Mouse (Mus musculus) heart, embryonic 13.5 days (tissue): Measurements from ENCODE around the gene Olfr186. TPM values are rescaled to one million over a fixed set of nuclear protein-coding genes. Genes with fewer than 3 reads are reported as not detected.
"Not testable (repeated sequence)": the region's sequence is repeated elsewhere in the genome, so short reads cannot be mapped to it uniquely, and the experiment has no call there.

ENCODE experiments used
- ATAC-seq: fragments of 200-750 bp; cut with Nextera tagmentation; 2 replicates; pipeline ENCODE4 v1.8.0; 2017; ENCODE audit warnings: moderate TSS enrichment; ENCODE audit not compliant: insufficient number of reproducible peaks, low FRiP score, low TSS enrichment; ENCODE audit errors: extremely low read depth
- H3K27ac ChIP-seq: fragments of 300-500 bp; sonication (generic); replicated peaks from 2 replicates; pipeline ENCODE4 v1.5.1; 2015; ENCODE audit warnings: moderate library complexity, mild to moderate bottlenecking, inconsistent platforms
- H3K27me3 ChIP-seq: fragments of 300-500 bp; sonication (generic); replicated peaks from 2 replicates; pipeline ENCODE4 v1.6.1; 2015; ENCODE audit warnings: mild to moderate bottlenecking, inconsistent platforms
- H3K36me3 ChIP-seq: fragments of 300-500 bp; sonication (generic); 2 replicates; pipeline ENCODE4 v1.6.1; 2015; ENCODE audit warnings: mild to moderate bottlenecking, inconsistent platforms
- H3K4me1 ChIP-seq: fragments of 300-500 bp; sonication (generic); 2 replicates; pipeline ENCODE4 v1.6.1; 2015; ENCODE audit warnings: inconsistent platforms
- H3K4me2 ChIP-seq: fragments of 300-500 bp; sonication (generic); 2 replicates; pipeline ENCODE4 v1.6.1; 2015; ENCODE audit warnings: inconsistent platforms, mild to moderate bottlenecking, moderate library complexity
- H3K4me3 ChIP-seq: fragments of 300-500 bp; sonication (generic); 2 replicates; pipeline ENCODE4 v1.5.1; 2015; ENCODE audit warnings: moderate library complexity, mild to moderate bottlenecking, inconsistent platforms
- H3K9ac ChIP-seq: fragments of 300-500 bp; sonication (generic); 2 replicates; pipeline ENCODE4 v1.6.1; 2015; ENCODE audit warnings: inconsistent platforms, mild to moderate bottlenecking, moderate library complexity
- H3K9me3 ChIP-seq: fragments of 300-500 bp; sonication (generic); 2 replicates; pipeline ENCODE4 v1.6.1; 2016; ENCODE audit warnings: inconsistent platforms
- WGBS: fragments of 180-500 bp; shearing (Covaris S2); methylation state at CpG from one replicate; pipeline ENCODE4 v1.1.7; 2015; ENCODE audit warnings: mixed read lengths; 5-methylcytosine and 5-hydroxymethylcytosine counted together
- polyA plus RNA-seq: library from polyadenylated mRNA; unstranded; fragments of >200 nt; fragmentation: Nextera tagmentation; extraction: Ambion mirVana; gene quantifications from 2 replicates; pipeline ENCODE4 v1.2.1, GENCODE M21; 2015

Olfr186 gene
- not detected in 2 replicates for polyA plus RNA-seq

DNA sequence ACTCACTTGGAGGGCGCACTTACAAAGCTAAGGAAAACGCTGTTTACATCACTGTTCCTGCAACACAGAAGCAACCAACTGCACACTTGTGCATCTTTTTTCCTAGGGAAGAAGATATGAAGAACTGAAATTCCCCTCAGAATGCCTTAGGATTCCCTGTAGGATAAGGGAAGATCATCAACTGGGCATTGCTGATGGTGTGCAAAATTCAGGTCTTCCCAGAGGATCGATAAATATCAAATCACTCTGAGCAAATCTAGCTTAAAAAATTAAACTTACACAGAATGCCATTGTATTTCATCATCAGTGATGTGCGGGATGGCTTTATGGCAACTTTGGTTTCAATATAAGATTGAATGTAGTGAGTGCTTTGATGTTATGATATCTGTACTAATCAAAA is at the start of gene Olfr186:
Gene Olfr186, minus strand, starts transcription at position 101 of the 400 bp plus-strand sequence.
- Histone ChIP-seq H3K9ac (no peak within 1 kb of the TSS), H3K9me3 (no peaks in the 10 kb centered on the region), H3K36me3 (no peaks in the 10 kb centered on the region), H3K27ac (no peak within 1 kb of the TSS), H3K4me1 (no peaks in the 10 kb centered on the region), H3K4me2 (no peak within 1 kb of the TSS), H3K27me3 (no peaks in the 10 kb centered on the region), H3K4me3 (no peak within 1 kb of the TSS)
- 81% methylated on average over 4 of the region's 4 CpGs for WGBS
- no peak for ATAC-seq

DNA sequence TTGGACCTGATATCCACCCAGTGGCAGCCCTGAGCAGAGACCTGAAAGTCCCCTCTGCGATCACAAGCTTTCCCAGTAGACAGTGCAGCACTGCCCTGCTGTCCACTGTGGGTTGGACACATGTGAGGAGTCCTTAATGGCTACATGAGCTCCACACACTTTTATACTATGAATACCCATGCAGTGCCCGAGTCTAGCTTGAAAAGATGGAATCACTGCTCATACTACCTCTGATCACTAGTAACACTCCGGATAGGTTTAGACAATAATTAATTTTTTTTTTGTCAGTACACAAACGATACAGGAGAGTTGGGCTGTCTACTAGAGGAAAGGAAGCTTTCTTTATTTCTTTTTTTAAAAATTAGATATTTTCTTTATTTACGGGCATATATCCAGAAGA is 47.8 kb upstream of the Olfr186 start, which contains the start of gene Olfr190:
Gene Olfr190, minus strand, starts transcription at position 101 of the 400 bp plus-strand sequence.
- Histone ChIP-seq H3K27me3 (no peaks in the 10 kb centered on the region), H3K27ac (no peak within 1 kb of the TSS), H3K4me2 (no peak within 1 kb of the TSS), H3K36me3 (no peaks in the 10 kb centered on the region), H3K9me3 (no peaks in the 10 kb centered on the region), H3K9ac (no peak within 1 kb of the TSS), H3K4me1 (no peaks in the 10 kb centered on the region), H3K4me3 (no peak within 1 kb of the TSS)
- 72% methylated on average over 5 of the region's 5 CpGs for WGBS
- ATAC-seq, result no peak

DNA sequence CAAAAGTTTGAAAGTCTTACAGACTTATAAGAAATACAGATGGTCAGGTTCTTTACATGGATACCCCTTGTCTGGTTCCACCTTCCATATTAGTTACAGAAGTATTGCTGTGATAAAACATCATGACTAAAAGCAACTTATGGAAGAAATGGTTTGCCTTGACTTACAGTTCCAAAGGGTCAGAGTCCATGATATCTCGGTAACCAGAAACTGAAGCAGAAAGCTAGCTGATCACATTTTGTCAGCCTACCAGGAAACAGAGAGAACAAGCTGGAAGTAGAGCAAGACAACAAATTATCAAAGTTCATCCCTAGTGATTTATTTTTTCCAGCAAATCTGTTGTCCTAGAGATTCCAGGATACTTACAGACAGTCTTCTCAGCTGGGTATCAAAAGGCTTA is 43.4 kb upstream of the Olfr186 start:
- no peak overlapping the region for H3K4me2 ChIP-seq
- no peak overlapping the region for H3K27ac ChIP-seq
- H3K4me1 ChIP-seq, result peaks cover 5% of the 10 kb centered on the region
- no peak overlapping the region for H3K9ac ChIP-seq
- H3K9me3 ChIP-seq, result no peaks in the 10 kb centered on the region
- no peak for ATAC-seq
- no peaks in the 10 kb centered on the region for H3K36me3 ChIP-seq
- 81% methylated on average over 1 of the region's 1 CpGs for WGBS
- no peak overlapping the region for H3K4me3 ChIP-seq
- H3K27me3 ChIP-seq, result no peaks in the 10 kb centered on the region

DNA sequence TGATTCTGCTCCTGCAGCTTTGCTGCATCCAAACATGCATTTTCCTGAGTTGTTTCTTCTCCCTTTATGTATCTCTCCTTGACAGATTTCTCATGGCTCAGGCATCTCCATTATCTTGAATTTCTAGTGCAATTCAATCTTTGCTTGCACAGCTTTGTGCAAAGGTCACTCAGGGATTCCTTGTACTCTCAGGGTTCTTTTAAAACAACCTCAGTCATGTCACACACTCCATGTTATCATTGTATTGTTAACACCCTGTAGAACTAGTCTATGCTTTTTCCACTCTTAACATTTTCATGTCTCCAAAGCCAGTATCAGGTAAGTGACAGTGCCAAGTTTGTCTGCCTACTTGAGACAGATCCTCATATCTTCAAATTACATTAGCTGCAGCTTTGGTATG is 41.7 kb upstream of the Olfr186 start:
- Histone ChIP-seq H3K4me2 (no peak overlapping the region), H3K9me3 (no peaks in the 10 kb centered on the region), H3K4me1 (peaks cover 5% of the 10 kb centered on the region), H3K9ac (no peak overlapping the region), H3K36me3 (no peaks in the 10 kb centered on the region), H3K27ac (no peak overlapping the region), H3K27me3 (no peaks in the 10 kb centered on the region), H3K4me3 (no peak overlapping the region)
- no peak for ATAC-seq

DNA sequence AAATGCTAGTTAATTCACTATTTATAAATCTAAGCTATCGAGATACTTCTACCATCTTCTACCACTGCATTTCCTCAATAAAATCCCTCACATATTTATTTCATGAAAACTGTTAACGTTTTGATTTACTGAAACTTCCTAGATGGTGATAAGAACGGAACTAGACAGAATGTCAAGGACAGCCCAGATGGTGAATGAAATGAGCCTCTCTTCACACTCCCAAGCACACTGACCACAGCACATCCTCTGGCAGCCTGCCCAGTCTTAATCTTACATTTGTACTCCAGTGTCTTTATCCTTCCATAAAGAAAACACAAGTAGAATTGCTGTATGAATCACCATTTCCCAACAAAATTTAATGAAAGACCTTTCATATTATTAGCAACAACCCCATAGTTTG is 32.3 kb upstream of the Olfr186 start:
- H3K4me3 ChIP-seq, H3K36me3 ChIP-seq, H3K4me2 ChIP-seq, ATAC-seq, H3K9me3 ChIP-seq, H3K4me1 ChIP-seq, H3K27me3 ChIP-seq, H3K9ac ChIP-seq, H3K27ac ChIP-seq: not testable (repeated sequence)
- WGBS, result 33% methylated on average over 3 of the region's 3 CpGs

DNA sequence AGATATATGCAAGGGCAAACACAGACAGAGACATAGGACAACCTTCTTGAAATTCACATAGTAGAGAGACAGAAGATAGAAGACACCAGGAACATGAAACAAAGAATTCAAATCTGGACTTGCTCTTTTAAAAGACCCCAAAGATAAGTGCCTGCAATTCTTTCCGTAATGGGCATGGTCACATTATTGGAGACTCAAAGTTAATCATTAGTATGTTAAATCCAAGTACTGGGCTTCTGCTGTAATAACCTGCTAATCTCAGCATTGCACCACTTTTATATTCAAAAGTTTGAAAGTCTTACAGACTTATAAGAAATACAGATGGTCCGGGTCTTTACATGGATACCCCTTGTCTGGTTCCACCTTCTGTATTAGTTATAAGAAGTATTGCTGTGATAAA is 19.2 kb upstream of the Olfr186 start:
- H3K4me3 ChIP-seq, H3K4me2 ChIP-seq, H3K9ac ChIP-seq, H3K4me1 ChIP-seq, H3K9me3 ChIP-seq, H3K27me3 ChIP-seq, H3K36me3 ChIP-seq, ATAC-seq, H3K27ac ChIP-seq: not testable (repeated sequence)
- 83% methylated on average over 2 of the region's 2 CpGs for WGBS

DNA sequence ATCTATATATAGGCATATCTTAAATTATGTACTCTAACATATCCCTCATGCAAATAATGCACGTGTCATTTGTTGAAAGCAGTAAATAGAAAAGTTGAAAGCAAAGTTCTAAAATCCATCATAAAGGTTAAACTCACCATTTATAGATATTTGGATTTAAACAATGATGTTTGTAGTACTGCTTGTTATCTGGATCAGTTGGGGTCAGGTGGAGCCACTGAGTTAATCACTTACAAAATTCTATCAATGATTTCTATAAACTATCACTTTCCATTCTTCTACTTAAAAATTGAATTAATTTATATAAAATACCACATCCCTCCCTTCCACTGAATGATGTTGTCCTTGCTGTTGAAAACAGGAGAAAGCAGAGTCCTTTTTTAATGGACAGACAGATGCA is 18.8 kb upstream of the Olfr186 start:
- H3K36me3 ChIP-seq, result no peaks in the 10 kb centered on the region
- H3K4me3 ChIP-seq, result no peak overlapping the region
- H3K4me1 ChIP-seq, result no peaks in the 10 kb centered on the region
- no peak overlapping the region for H3K27ac ChIP-seq
- 67% methylated on average over 1 of the region's 1 CpGs for WGBS
- no peak overlapping the region for H3K9ac ChIP-seq
- H3K4me2 ChIP-seq, result no peak overlapping the region
- H3K9me3 ChIP-seq, result no peaks in the 10 kb centered on the region; the same call in 1 of the 2 replicates
- no peaks in the 10 kb centered on the region for H3K27me3 ChIP-seq
- no peak for ATAC-seq

DNA sequence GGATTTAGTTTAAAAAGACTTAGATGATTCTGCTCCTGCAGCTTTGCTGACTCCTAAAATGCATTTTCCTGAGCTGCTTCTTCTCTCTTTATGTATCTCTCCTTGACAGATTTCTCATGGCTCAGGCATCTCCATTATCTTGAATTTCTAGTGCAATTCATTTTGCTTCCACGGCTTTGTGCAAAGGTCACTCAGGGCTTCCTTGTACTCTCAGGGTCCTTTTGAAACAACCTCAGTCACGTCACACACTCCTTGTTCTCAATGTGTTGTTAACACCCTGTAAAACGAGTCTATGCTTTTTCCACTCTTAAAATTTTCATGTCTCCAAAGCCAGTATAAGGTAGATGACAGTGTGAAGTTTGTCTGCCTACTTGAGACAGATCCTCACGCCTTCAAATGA is 17.5 kb upstream of the Olfr186 start:
- no peak overlapping the region for H3K27ac ChIP-seq
- no peaks in the 10 kb centered on the region; the same call in 1 of the 2 replicates for H3K9me3 ChIP-seq
- ATAC-seq, result no peak
- H3K9ac ChIP-seq, result no peak overlapping the region
- H3K36me3 ChIP-seq, result no peaks in the 10 kb centered on the region
- H3K4me1 ChIP-seq, result no peaks in the 10 kb centered on the region
- H3K4me2 ChIP-seq, result no peak overlapping the region
- 44% methylated on average over 4 of the region's 4 CpGs for WGBS
- no peak overlapping the region for H3K4me3 ChIP-seq
- no peaks in the 10 kb centered on the region for H3K27me3 ChIP-seq

DNA sequence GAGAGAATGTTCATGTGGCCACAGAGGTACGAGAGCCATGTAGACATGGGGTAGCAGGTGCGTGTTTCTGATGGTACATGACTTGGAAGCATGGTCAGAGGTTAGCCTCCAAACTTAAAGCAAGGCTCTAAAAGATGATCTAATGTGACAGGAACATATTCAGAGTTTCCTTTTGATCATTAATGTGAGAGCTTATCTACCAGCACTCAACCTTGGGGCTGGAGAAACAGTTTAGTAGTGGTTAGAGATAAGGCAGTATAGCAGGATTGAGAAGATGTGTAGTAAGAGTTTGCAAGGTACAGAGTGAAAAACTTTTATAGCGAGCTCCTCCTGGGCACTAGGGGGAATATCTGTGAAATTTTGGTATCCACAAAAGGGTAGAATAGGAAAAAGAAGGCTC is 15.7 kb upstream of the Olfr186 start:
- Histone ChIP-seq H3K4me2 (no peak overlapping the region), H3K36me3 (no peaks in the 10 kb centered on the region), H3K27ac (no peak overlapping the region), H3K9me3 (no peaks in the 10 kb centered on the region; the same call in 1 of the 2 replicates), H3K27me3 (no peaks in the 10 kb centered on the region), H3K9ac (no peak overlapping the region), H3K4me1 (no peaks in the 10 kb centered on the region), H3K4me3 (no peak overlapping the region)
- WGBS, result 69% methylated on average over 3 of the region's 3 CpGs
- no peak for ATAC-seq

DNA sequence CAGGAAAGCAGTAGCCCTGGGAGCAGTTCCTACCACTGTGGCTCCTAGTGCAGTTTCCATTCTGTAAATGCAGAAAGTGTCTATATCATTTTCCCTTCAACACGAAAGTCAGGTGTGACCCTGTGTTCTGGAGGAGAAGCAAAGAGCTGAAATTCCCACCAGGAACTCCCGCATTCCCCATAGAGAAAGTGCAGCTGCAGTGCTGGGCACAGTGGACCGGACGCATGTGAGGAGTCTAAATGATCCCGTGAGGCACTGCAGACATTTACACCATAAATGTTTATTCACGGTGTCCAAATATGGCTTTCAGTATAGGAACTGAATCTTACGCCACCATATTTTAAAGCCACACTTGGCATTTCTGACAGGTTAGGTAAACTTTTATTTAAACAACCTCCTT is 9.6 kb upstream of the Olfr186 start, which contains the start of gene Olfr187:
Gene Olfr187, minus strand, starts transcription at position 58 of the 400 bp plus-strand sequence.
- Histone ChIP-seq H3K27ac (no peak within 1 kb of the TSS), H3K4me3 (no peak within 1 kb of the TSS), H3K27me3 (no peaks in the 10 kb centered on the region), H3K4me2 (no peak within 1 kb of the TSS), H3K4me1 (no peaks in the 10 kb centered on the region), H3K9me3 (no peaks in the 10 kb centered on the region; the same call in 1 of the 2 replicates), H3K36me3 (no peaks in the 10 kb centered on the region), H3K9ac (no peak within 1 kb of the TSS)
- no peak for ATAC-seq
- 81% methylated on average over 7 of the region's 7 CpGs for WGBS

DNA sequence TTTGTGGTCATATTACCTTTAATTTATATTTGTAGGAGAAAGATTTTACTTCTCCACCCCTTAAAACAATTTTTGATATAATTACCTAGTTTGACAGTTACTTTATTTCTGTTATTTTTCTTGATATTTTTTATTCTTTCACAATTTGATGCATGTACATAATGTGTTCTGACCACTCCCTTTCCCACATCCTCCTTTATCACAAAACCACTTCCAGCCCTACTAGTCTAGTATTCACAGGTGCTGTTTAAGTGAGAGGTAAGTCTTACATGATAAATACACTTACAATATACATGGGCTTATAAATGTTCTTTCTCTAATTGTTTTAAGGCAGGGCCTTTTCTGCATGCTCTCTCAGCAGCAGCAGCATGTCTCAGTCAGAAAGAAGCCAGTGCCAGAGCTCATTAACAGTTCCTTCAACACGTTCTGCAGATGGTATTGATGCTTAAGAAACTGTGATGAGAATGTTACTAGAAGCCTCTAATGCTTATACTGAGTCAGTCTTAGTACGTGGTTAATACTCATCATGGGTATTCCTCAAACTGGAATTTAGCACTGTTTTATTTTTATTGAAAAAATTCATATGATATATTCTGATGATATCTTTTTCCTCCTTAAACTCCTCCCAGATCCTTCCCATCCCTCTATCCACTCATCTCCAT is 16.6 kb downstream of the Olfr186 start:
- Histone ChIP-seq H3K27me3 (no peaks in the 10 kb centered on the region), H3K4me3 (no peak overlapping the region), H3K9me3 (0 out of 2 replicates have a peak, but pooled peaks cover 5% of the 10 kb centered on the region), H3K27ac (no peak overlapping the region), H3K4me2 (no peak overlapping the region), H3K36me3 (no peaks in the 10 kb centered on the region), H3K4me1 (no peaks in the 10 kb centered on the region), H3K9ac (no peak overlapping the region)
- WGBS, result 57% methylated on average over 2 of the region's 2 CpGs
- ATAC-seq, result no peak

DNA sequence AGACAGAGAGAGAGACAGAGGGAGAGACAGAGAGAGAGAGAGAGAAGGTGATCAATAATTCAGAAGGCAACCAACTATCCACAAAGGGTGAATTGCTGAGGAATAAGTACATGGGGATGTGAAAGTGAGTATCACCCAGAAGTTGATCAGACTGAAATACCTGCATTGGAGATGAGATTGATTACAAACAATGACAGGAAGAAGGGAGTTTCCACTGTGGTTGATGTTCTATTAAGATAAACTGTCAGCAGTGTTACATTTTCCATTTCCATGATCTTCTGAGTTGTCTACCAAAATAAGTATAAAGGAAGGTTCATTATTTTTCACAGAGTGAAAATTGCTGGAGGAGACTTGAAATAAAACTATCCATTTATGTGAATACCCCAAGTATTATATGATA is 22.9 kb downstream of the Olfr186 start:
- Histone ChIP-seq H3K27me3 (no peaks in the 10 kb centered on the region), H3K4me3 (no peak overlapping the region), H3K9me3 (no peaks in the 10 kb centered on the region), H3K9ac (no peak overlapping the region), H3K27ac (no peak overlapping the region), H3K36me3 (no peaks in the 10 kb centered on the region), H3K4me1 (no peaks in the 10 kb centered on the region), H3K4me2 (no peak overlapping the region)
- no peak for ATAC-seq
